Mouse (Mus musculus): ENCODE results near the gene Slc25a34. TPM values are rescaled to one million over a fixed set of nuclear protein-coding genes. Genes with fewer than 3 reads are reported as not detected.

Slc25a34 gene
- 11.2 and 25.3 TPM in 2 replicates for polyA plus RNA-seq (2012; rRNA removed)

DNA sequence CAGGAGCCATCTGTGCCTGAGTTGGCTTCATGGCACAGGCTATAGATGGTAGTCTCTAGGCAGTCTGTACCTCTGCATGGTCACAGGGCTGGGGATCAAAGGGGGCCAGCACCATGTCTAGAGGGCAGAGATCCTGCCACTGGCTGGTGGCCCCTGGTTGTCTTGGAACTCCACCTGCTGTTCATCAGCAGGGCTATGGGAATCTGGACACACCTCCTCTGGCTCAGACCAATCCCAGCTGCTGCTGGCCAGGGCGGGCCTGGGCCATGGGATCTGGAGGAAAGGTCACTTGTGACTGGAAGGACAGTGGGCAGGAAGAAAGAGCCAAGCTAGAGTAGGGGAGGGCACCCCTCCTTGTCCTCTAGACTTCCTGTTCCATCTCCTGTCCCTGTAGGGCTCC lies at the start of gene Slc25a34:
Slc25a34 (minus strand) TSS at position 156 of the 400 bp plus-strand sequence.
- WGBS: 13% methylated on average over 1 of the region's 1 CpGs
- Histone ChIP-seq H3K4me1 (ENCODE audit: control insufficient read depth, insufficient read depth, insufficient read length, low read length) (peaks cover 28% of the 10 kb centered on the region), H3K27me3 (ENCODE audit: control insufficient read depth, insufficient read depth, low read length) (no peaks in the 10 kb centered on the region), H3K4me3 (ENCODE audit: low read depth, low read length) (peak within 1 kb of the TSS; percentile 58), H3K36me3 (ENCODE audit: control insufficient read depth, insufficient read depth, low read length) (peaks cover 11% of the 10 kb centered on the region), H3K27ac (ENCODE audit: insufficient read depth, low read depth, low read length) (peak within 1 kb of the TSS; percentile 82)
- TF ChIP-seq POLR2A (IDR thresholded peaks at IDR 0.05; ENCODE audit: low read depth, low read length) (peak; percentile 46; the same call in 1 of the 2 replicates), CTCF (IDR thresholded peaks at IDR 0.05; ENCODE audit: extremely low read depth, insufficient read length, insufficient replicate concordance, low read depth, low read length) (no peak)

DNA sequence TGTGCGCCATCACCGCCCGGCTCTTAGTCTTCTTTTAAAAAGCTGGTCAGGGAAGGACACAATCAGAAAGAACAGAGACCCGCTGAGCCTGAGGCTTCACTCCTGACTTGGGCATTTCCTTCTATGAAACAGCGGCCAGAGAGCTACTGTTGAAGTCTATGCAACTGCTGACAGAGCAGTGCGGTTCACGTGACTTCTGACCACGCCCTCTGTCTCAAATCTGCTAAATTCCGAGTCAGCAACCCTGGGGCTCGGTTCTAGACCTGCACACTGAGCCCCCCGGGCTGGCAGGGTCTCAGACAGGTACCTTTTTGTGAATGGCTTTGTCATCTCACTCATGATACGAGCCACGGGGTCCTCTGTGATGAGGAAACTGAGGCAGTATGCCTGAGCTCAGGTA lies 48.7 kb upstream of the Slc25a34 start:
- TF ChIP-seq POLR2A (IDR thresholded peaks at IDR 0.05; ENCODE audit: low read depth, low read length) (no peak), CTCF (IDR thresholded peaks at IDR 0.05; ENCODE audit: extremely low read depth, insufficient read length, insufficient replicate concordance, low read depth, low read length) (no peak)
- H3K4me1 ChIP-seq (ENCODE audit: control insufficient read depth, insufficient read depth, insufficient read length, low read length): no peaks in the 10 kb centered on the region
- H3K4me3 ChIP-seq (ENCODE audit: low read depth, low read length): no peak overlapping the region
- WGBS: 69% methylated on average over 13 of the region's 13 CpGs
- no peak overlapping the region for H3K27ac ChIP-seq (ENCODE audit: insufficient read depth, low read depth, low read length)
- no peaks in the 10 kb centered on the region for H3K36me3 ChIP-seq (ENCODE audit: control insufficient read depth, insufficient read depth, low read length)
- H3K27me3 ChIP-seq (ENCODE audit: control insufficient read depth, insufficient read depth, low read length): no peaks in the 10 kb centered on the region

DNA sequence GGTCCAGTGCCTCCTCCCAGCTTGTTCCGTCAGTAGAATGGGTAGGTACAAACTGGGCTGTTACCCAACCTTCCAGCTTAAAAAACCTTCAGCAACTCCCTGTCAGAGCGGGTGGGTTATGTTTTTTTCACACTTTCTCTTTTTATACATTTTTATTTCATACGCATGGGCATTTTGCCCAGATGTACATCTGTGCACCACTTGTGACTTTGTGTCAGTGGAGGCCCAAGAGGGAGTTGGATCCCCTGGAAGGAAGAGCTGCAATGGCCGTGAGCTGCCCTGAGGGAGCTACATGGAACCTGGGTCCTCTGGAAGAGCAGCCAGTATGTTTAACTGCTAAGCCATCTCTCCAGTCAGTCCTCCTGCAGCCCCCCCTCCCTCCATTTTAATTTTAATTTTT lies 47.8 kb upstream of the Slc25a34 start:
- no peaks in the 10 kb centered on the region for H3K27me3 ChIP-seq (ENCODE audit: control insufficient read depth, insufficient read depth, low read length)
- 87% methylated on average over 4 of the region's 4 CpGs for WGBS
- no peaks in the 10 kb centered on the region for H3K4me1 ChIP-seq (ENCODE audit: control insufficient read depth, insufficient read depth, insufficient read length, low read length)
- TF ChIP-seq CTCF (IDR thresholded peaks at IDR 0.05; ENCODE audit: extremely low read depth, insufficient read length, insufficient replicate concordance, low read depth, low read length): no peak
- no peak for TF ChIP-seq POLR2A (IDR thresholded peaks at IDR 0.05; ENCODE audit: low read depth, low read length)
- H3K27ac ChIP-seq (ENCODE audit: insufficient read depth, low read depth, low read length): no peak overlapping the region
- no peaks in the 10 kb centered on the region for H3K36me3 ChIP-seq (ENCODE audit: control insufficient read depth, insufficient read depth, low read length)
- H3K4me3 ChIP-seq (ENCODE audit: low read depth, low read length): no peak overlapping the region

DNA sequence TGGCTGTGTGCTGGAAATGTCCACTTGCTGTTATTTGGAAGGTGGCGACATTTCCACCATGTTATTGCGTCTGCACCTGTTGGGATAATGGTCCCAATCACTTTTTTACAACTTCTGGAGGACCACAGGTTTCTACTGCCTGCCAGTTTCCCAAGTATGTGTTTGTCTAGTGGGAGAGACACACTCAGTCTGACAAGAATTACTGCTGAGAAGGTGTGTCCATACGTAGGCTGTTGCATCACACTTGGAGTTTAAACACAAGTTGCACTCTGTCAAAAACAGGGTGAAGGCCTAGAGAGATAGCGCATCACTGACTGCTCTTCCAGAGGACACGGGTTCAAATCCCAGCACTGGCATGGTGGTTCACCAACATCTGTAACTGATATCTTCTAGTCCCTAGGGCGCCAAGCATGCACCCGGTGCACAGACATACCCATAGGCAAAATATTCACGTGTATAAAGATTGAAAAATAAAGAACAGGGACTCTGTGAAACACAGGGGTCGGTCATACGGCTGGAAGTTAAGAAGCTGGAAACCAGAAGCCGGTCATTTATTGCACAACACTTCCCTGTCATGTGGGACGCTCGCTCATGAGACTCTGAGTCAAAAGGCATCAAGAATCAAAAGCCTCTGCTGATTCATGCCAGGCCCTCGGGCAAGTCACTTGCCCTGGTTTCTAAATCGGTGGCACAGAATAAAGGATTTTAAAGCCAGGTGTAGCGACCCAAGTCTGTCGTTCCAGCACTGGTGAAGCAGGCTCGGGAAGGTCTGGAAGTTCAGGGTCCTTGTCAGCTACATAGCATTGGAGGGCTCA lies 46.5 kb upstream of the Slc25a34 start:
- Histone ChIP-seq H3K4me1 (ENCODE audit: control insufficient read depth, insufficient read depth, insufficient read length, low read length) (no peaks in the 10 kb centered on the region), H3K27ac (ENCODE audit: insufficient read depth, low read depth, low read length) (no peak overlapping the region), H3K4me3 (ENCODE audit: low read depth, low read length) (no peak overlapping the region), H3K27me3 (ENCODE audit: control insufficient read depth, insufficient read depth, low read length) (no peaks in the 10 kb centered on the region), H3K36me3 (ENCODE audit: control insufficient read depth, insufficient read depth, low read length) (no peaks in the 10 kb centered on the region)
- 70% methylated on average over 18 of the region's 18 CpGs for WGBS
- TF ChIP-seq CTCF (IDR thresholded peaks at IDR 0.05; ENCODE audit: extremely low read depth, insufficient read length, insufficient replicate concordance, low read depth, low read length): no peak
- TF ChIP-seq POLR2A (IDR thresholded peaks at IDR 0.05; ENCODE audit: low read depth, low read length): no peak

DNA sequence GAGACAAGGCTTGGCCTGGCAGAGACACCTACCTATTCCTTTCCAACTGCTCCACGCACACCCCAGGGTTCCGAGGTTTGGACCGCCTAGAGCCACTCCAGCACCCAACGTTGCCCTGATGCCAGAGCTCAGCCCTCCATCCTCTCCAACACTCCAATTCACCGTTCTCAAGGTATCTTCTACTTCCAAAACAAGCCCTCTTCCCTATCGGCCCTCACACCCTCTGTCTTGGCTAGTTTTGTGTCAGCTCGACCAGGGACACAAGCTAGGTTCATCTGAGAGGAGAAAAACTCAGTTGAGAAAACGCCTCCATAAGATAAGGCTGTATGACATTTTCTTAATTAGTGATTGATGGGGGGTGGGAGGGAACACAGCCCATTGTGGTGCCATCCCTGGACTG lies 41.2 kb upstream of the Slc25a34 start, which contains the start of gene Plekhm2:
Plekhm2 (minus strand) TSS at position 101 of the 400 bp plus-strand sequence.
- TF ChIP-seq CTCF (IDR thresholded peaks at IDR 0.05; ENCODE audit: extremely low read depth, insufficient read length, insufficient replicate concordance, low read depth, low read length) (no peak), POLR2A (IDR thresholded peaks at IDR 0.05; ENCODE audit: low read depth, low read length) (no peak)
- 80% methylated on average over 8 of the region's 8 CpGs for WGBS

DNA sequence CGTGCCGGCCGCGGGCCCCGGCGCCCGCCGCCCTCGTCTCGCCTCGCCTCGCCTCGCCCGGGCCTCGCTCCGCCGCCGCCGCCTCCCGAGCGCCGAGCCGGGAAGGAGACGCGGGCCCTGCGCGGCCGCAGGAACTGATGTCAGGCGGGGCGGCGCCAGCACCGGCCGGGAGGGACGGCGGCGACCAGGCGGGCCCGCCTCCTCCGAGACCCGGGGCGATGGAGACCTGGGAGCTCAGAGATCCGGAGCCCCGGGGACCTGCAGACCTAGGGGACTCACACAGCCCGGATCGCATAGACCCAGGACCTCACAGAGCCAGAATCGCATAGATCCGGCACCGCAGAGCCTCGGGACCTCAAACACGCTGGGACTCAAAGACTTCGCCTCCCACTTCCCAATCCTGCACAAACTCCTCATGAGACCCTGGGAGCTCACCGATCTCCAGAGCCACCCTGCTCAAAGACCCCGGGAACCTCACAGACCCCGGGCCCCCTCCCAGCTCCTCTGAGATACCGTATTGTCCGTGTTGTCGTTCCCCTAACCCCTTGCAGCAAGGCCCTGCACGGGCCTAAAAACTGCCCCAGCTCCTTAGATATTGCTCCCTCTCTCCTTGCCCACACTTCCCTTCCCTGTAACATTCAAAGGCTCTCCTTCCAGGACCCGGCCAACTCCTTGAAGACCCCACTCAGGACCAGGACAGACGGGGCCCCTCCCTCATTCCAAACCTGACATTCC lies 40.6 kb upstream of the Slc25a34 start:
- Histone ChIP-seq H3K27ac (ENCODE audit: insufficient read depth, low read depth, low read length) (peak overlapping the region; percentile 33; the same call in 1 of the 2 replicates), H3K36me3 (ENCODE audit: control insufficient read depth, insufficient read depth, low read length) (0 out of 2 replicates have a peak, but pooled peaks cover 3% of the 10 kb centered on the region), H3K4me3 (ENCODE audit: low read depth, low read length) (peak overlapping the region; percentile 96), H3K4me1 (ENCODE audit: control insufficient read depth, insufficient read depth, insufficient read length, low read length) (peaks cover 3% of the 10 kb centered on the region), H3K27me3 (ENCODE audit: control insufficient read depth, insufficient read depth, low read length) (no peaks in the 10 kb centered on the region)
- TF ChIP-seq CTCF (IDR thresholded peaks at IDR 0.05; ENCODE audit: extremely low read depth, insufficient read length, insufficient replicate concordance, low read depth, low read length): no peak
- peak; percentile 48; the same call in 1 of the 2 replicates for TF ChIP-seq POLR2A (IDR thresholded peaks at IDR 0.05; ENCODE audit: low read depth, low read length)
- 2% methylated on average over 57 of the region's 60 CpGs for WGBS

More for the DNA sequence above, 41.2 kb upstream of the Slc25a34 start, which contains the start of gene Plekhm2:
- H3K27me3 ChIP-seq (ENCODE audit: control insufficient read depth, insufficient read depth, low read length): no peaks in the 10 kb centered on the region
- H3K4me1 ChIP-seq (ENCODE audit: control insufficient read depth, insufficient read depth, insufficient read length, low read length): peaks cover 3% of the 10 kb centered on the region
- peak within 1 kb of the TSS; percentile 33; the same call in 1 of the 2 replicates for H3K27ac ChIP-seq (ENCODE audit: insufficient read depth, low read depth, low read length)
- H3K4me3 ChIP-seq (ENCODE audit: low read depth, low read length): peak within 1 kb of the TSS; percentile 96
- 0 out of 2 replicates have a peak, but pooled peaks cover 3% of the 10 kb centered on the region for H3K36me3 ChIP-seq (ENCODE audit: control insufficient read depth, insufficient read depth, low read length)

Measured in small intestine, adult 2 months (tissue).